In genomic region chr7:46092803-46093202, GRCm38 (mm10) we compare ENCODE assay signal across 21 mouse cellular contexts. TPM values are rescaled to one million over a fixed set of nuclear protein-coding genes. Genes with fewer than 3 reads are reported as not detected.
"Had no signal": no experiment of that assay in that cellular context is flagged by ENCODE, and none has a peak within 500 bp of the region (broad histone marks: within the 10 kb centered on the region; RNA-seq: fewer than 3 reads in every experiment).

No protein-coding gene starts in this region.

- H3K4me2 ChIP-seq: limb, embryonic 12.5 days; limb, embryonic 15.5 days; liver, embryonic 11.5 days; lung, embryonic 14.5 days; neural tube, embryonic 12.5 days; neural tube, embryonic 15.5 days had no signal

- H3K4me1 ChIP-seq: limb, embryonic 12.5 days; limb, embryonic 15.5 days; neural tube, embryonic 12.5 days had no signal

- H3K9ac ChIP-seq: limb, embryonic 12.5 days; limb, embryonic 15.5 days; liver, embryonic 14.5 days; liver, postnatal 0 days; lung, embryonic 14.5 days; neural tube, embryonic 12.5 days; neural tube, embryonic 15.5 days had no signal

- H3K9me3 ChIP-seq: limb, embryonic 15.5 days had no signal

- H3K4me3 ChIP-seq: limb, embryonic 12.5 days; limb, embryonic 15.5 days; neural tube, embryonic 12.5 days; neural tube, embryonic 15.5 days had no signal

- ATAC-seq: liver, postnatal 0 days; lung, postnatal 0 days had no signal

- H3K36me3 ChIP-seq: limb, embryonic 12.5 days; limb, embryonic 15.5 days; neural tube, embryonic 12.5 days; neural tube, embryonic 15.5 days had no signal

- DNase-seq: kidney, adult 9 months; kidney, postnatal 14 days; kidney, postnatal 4 days; left cerebral cortex, postnatal 4 days; liver, postnatal 0 days; lung, embryonic 14.5 days; right cerebral cortex, adult 18-20 months; right cerebral cortex, postnatal 14 days; right cerebral cortex, postnatal 4 days; thymus, adult 2 months; thymus, postnatal 14 days; thymus, postnatal 4 days had no signal

- H3K27ac ChIP-seq: limb, embryonic 12.5 days; limb, embryonic 15.5 days; liver, embryonic 14.5 days; macrophage; neural tube, embryonic 12.5 days; neural tube, embryonic 15.5 days; stomach, postnatal 0 days had no signal

RNA-seq across cellular contexts. Expression of gene Kcnj11, which starts 7.8 kb away (rescaled TPM):
- polyA plus RNA-seq: liver, embryonic 11.5 days; liver, postnatal 0 days; lung, embryonic 14.5 days; macrophage had no signal
